Mouse (Mus musculus): ENCODE measurements at regions not wholly inside any gene's neighbourhood (a gene's known extent, or its start where the extent isn't known, plus 50 kb on each side); places are given as distances from the start of the nearest gene placed in this dataset.

DNA sequence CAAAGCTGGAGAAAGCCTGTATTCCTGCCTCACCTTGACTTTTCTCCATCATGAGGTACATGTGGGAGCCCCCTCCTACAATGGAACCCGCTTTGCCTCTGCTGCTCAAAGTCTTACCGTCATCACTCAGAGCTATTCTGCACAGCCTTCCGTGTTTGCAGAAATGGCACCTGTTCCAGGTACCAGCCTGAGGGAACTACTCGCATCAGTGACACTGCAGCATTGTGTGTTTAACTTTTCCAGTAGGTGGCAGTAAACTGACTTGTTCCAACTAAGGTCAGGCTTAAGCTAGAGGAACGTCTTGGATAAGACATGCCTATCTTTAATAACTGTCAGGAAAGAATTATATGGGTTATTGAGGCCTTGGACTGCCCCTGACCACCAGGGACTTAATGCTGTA lies 71.4 kb downstream of the Fam173b start:
- peak in 1 of 2 experiments; percentile 15 for DNase-seq

DNA sequence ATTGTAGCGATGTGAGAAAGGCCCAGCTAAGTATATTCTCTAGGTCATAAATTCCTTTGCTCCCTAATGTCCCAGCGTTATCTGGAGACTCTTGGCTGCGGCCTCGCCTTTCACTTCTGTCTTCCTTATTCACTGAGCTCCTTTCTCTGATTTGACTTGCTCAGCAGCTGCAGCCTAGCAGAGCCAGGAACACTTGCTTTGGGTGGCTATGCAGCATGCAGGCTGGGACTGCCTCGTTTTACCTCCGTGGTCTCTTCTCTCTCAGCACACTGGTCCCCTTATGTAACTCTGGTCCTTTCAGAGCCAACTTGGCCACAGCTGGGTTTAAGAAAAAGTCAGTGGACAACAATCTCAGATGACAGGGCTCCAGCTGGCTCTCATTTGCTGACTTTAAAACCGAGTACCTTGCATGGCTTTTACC lies 75.1 kb downstream of the Fam173b start:
- DNase-seq, result peak in 1 of 2 experiments; percentile 10

DNA sequence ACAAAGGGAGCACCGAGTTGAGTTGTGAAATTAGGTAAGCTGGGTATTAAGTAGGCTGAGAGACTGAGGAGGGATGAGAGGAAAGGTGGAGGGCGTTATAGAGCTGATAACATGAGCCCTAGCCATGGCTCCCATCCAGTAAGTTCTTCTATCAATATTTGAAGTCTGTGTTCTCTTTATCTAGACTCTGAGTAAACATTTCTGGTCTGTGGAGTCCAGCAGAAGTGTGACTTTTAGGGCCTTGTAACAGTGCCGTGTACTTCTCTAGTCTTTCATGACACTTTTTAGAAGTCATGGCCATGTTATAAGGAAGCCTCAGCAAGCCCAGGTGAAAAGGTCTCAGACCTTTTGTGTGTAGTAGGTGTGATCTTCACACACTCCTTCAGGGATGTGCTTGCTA lies 91.5 kb downstream of the Fam173b start:
- DNase-seq, result no peak

DNA sequence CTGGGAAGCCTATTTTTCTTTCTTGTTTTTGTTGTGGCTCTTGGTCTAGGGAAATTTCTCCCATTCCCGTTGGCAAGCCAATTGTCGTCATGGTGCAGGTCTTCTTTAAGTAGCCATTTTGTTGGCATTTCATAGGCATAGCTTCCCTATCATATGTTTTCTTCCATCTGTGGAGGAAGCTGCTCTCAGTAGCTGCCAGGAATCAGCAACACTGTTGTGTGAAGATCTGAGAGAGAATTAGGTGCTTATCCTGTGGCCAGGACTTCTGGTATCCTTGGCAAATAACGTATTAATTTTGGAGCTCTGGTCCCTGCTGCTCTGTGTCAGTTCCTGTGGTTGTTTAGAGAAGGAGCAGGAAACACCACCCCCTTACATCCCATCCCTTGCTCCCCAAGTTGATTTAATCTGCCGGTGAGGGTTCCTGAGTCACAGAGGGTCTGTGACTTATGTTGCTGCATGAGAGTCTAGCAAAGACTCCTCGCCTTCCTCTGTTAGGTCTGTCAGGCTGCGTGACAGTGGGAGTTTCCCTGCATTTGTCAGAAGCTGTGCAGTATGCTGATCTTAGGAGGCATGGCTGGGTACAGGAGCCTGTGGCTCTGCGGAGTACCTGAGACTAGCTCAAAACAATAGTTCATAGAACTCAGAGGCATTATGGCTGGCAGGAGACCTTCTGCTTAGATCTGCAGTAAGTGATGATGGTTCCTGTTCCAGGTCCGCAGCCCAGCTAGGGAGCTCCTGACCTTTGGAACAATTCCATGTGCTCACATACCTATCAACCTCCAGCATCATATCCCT lies 93.4 kb downstream of the Fam173b start:
- no peak for DNase-seq

DNA sequence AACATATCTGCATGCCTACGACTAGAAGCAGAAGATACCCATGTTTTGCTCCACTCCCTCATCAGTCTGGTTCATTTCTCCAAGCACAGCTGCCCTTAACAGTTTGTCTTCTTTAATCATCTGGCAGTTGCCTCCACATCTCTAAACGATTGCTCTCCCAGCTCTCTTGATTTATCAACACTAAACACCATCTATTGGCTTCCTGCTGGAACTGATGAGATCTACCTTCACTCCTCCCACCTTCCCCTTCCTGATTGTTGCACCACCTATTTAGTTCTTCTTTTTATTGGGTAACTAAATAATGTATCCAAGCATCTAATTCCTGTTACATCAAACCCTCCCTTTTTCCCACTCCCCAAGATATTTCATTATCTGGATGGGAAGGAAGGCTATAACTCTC lies 101.7 kb downstream of the Fam173b start:
- DNase-seq, result no peak

DNA sequence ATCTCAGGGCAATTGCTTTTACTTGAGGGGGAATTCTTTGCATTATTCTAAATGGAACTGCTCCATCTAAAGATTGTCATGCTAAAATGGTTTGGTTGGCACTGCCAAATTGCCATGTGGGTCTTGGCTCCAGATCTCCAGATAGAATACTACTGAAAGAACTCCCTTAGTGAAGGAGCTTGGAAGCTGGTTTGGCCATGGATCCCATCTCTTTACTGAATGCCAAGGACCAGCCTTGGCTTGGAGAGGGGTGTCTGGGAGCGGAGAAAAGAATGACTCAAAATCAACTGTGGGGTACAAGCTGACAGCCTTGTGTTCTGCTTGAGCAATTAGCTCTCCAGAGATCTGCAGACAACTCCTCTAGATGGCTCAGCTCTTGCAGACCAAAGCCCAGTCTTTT lies 105.8 kb downstream of the Fam173b start:
- no peak for DNase-seq

DNA sequence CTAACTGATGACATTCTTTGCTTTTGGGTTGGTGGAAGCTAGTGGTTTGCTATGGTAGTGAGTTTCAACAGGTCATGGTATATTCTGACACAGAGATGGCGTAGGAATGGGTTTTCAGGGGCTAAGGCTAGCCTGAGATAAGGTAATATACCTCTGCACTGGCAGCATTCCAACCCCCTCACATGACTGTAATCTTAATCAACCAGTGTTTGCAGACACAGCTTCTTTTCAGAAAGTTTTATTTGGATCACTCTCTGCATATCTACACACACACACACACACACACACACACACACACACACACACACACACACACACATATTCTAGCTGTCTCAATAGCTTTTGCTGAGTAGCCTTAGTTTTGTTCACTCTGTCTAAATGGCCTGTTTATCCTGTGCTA lies 119.4 kb downstream of the Fam173b start:
- DNase-seq, result no peak

DNA sequence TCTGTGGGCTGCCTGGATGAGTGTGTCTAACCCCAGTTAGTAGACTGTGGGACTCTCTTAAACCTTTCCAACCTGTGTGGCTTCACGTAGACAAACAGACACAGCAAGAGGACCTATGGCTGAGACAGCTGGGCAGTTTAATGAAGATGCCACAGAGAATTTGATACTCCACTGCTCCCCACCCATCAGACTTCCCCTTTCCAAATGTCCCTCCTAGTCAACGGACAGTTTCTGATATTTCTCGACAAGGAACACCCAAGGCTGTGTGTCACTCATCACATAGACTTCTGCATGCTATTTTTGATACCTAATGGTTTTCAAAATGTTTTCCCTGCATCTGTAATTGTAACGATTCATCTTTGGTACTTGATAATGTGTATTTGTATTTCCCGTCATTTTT lies 120.8 kb downstream of the Fam173b start:
- no peak for DNase-seq

DNA sequence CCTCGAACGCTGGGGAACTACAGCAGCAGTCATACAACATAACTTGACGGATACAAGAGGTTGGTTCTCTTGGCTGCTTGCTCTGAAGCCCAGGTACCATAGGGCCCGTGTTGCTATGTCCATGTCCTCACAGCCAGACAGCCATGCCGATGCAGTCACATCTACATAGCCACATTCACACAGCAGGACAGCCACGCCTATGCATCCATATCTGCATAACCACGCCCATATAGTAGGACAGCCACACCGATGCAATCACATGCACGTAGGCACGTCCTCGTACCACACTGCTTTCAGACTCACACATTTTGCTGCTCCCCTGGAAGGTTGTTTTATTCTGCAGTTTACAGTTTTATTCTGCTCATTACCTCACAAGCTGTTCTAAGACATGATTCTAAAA lies 122.6 kb downstream of the Fam173b start:
- DNase-seq, result peak; percentile 4 to 12

DNA sequence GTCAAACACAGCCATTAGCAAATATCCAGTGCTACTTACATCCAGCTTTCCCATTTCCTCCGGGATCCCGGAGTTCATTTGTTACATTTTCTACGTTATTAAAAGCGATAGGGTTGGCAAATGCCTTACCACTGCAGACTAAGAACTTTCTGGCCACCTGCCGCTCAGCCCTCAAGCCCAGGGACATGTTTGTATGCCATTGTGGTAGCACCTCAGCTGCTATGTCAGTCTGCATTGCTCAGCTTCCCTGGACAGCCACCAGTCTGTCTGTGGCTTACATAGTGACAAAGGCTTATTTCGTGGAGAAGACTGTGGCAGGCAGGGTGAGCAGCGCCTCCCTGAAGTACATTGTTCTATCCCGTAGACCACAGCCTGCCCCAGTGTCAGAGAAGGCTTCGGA lies 127.5 kb downstream of the Fam173b start:
- DNase-seq, result no peak

DNA sequence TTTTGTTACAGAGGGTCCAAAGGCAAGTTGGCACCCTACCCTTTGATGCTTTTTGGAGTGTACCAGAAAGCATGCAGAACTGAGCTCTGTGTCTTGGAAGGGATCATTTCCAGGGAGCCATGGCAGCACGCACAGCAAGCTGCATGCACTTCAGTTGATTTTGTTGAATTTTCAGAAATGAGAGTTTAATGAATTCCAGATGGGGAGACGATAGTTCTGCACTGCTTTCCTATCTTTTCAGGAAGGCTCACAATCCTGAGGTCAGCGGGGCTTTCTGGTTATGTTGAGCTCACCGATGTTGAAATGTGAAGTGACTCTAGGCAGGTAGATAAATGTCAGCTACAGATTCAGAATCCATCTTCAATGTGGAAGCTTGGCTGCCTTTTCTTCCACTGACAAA lies 140.0 kb downstream of the Fam173b start:
- no peak for DNase-seq

DNA sequence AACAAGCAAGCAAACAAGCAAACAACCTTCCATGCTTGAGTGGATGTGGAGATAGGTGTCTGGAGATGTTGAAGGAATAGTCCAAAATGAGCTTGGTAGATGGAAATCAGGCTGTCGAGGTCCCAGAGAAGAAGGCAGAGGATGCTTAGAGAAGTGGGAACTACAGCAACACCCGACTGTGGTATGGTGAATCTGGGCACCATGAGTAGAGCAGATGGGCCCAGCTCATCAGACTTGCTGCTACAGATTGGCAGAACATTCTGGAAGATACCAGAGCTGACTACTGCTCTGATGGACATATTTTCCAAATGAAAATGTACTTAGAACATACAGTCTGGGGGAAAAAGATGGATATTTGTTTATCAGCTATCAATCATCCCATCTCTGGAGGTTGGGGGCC lies 142.9 kb downstream of the Fam173b start:
- no peak for DNase-seq

DNA sequence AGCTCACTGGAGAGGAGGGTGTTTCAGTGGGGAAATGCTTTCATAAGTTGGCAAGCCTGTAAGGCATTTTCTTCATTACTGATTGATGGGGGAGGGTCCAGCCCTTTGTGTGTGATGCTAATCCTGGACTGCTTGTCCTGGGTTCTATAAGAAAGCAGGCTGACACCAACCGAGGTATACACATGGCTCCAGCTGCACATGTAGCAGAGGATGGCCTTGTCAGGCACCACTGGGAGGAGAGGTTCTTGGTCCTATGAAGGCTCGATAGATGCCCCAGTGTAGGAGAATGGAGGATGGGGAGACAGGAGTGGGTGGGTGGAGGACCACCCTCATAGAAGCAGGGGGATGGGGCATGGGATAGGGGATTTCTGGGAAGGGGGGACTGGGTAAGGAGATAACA lies 151.0 kb downstream of the Fam173b start:
- DNase-seq, result no peak

DNA sequence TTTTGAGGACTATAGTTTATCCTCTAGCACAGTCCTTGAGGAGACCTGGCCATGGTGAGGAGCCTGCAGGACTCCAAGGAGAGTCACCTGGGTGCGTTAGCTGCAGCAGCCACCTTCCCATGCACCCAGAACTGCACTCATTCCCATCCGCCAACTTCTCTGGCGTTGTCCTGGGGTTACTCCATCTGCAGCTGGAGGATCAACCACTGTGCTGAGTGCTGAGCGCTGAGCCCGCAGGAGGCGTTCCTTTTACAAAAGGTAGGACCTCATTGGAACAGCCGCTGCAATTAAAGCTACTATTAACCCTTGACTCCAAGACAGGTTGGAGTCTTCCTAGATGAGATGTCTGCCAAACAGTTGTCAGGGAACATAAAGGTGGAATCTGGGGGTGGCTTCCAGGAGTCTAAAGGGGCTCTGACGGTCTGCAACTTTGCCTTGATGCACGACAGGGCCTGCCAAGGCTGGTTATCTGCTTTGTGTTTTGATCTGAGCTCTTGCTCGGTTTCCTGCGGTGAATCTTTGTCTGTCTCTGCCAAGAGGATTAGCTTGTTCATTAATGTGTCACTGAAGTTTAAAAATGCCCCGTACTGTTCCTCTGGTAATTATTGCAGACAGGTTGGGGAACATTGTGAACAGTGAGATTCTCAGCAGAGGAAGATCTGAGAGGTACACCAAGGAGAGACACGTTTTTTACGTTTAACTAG lies 152.1 kb downstream of the Fam173b start:
- DNase-seq, result no peak

DNA sequence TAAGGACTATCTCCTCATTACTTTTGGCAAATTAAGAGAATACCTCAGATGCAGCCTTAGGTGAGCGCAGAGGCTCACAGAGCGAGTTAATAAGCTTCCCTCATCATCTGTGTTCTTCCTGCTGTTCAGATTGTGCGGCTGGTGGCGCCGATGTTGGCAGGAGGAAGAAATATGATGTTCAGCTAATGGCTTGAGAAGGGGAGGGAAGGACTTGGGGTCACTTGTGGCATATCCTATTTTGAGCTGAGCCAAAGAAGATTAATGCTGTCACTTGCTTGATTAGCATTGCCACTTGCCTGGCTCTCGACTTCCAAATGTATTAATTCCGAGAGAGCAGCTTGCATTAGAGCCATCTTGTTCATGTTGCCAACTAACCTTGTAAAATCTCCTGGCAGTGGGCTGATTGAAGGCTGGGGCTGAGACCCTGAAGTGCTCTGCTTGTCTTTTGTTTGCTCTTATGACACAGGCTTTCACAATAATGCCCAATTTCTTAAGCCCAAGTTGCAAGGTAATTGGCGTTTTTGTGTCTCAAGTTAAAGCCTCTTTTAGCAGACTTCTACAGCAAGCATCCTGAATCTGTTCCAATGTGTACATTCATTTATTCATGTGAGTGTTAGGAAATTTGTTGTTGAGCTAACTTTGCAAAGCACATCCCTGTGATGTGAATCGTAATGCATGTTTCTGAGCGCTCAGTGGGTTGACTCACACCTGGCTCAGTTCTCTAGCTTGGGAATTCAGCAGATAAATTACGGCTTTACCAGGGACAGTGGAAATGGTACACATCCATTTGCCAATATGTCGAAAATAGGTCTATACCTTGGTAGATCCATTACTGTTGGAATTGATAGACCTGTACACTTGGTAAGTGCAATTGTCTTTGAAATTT lies 167.6 kb downstream of the Fam173b start:
- no peak for DNase-seq

DNA sequence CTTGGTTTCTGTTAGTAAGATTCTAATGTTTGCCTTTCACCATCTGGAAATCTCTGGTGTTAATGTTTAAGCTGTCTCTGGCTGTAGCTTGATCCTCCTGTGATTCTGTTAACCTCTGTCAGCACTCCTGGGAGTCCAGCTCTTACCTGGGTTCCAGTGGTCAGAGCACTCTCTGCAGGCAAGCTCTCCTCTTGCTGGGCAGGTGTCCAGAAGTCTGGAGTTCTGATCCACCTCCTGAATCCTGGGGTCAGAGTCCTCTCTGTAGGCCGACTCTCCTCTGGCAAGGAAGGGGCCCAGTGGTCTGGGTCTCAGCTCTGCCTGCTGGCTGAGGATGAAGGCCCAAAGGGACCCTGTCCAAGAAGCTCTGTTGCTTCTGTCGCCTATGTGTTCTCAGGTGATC lies 181.4 kb downstream of the Fam173b start:
- DNase-seq, result no peak

DNA sequence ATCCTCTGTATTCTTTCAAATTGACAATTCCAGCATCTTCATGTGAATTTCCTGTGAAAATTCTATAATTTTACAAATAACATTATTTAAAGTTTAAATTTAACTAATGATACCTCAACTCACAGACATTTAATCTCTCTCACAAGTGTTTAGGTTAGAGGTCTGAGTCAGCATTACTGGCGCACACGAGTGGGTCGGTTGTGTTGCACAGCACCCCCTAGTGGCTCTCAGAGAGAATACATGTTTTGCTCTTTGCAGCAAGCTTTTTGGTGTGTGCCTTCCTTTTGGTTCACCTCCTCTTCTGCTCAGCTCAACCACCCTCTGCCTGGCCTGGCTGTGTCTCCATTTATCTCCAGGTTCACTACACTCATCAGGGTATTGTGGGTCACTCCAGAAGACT lies 183.4 kb downstream of the Fam173b start:
- DNase-seq, result peak in 1 of 2 experiments; percentile 8

DNA sequence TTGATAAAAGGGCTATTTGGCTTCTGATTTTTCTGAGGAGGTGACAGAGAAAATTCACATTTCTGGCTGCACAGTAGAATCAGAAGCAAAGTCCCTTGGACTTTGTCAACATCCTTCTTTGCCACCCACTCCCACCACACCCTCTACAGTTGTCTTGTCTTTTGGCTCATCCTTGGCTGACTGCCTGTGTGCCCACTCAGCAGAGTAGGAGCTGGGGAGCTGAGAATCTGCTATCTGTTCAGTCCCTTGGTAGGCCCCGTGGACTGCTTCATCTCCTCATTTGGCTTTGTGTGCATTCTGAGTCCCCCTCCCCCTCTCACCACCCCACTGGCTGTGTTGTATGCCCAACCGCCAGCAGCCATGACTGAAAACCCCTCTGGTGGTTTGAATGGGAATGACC lies 197.2 kb downstream of the Fam173b start:
- no peak for DNase-seq

DNA sequence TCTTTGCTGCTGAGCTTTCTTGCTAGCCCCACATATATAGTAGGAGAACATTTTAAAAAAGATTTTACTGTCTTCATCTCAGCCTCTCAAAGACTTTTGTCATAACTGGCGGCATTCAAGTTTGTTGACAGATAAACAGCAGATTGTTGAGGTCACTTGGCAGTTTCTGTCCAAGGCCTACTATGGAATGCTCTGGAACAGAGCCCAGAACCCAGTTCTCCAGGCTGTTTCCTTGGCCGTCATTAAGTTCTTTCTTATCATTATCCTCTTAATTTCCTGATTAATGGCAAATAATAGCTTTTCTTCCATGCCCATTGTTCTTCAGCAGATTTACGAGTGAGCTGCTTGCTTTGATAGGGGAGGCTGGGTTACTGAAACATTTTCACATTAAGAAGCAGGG lies 203.9 kb downstream of the Fam173b start:
- DNase-seq, result peak; percentile 19 to 38

DNA sequence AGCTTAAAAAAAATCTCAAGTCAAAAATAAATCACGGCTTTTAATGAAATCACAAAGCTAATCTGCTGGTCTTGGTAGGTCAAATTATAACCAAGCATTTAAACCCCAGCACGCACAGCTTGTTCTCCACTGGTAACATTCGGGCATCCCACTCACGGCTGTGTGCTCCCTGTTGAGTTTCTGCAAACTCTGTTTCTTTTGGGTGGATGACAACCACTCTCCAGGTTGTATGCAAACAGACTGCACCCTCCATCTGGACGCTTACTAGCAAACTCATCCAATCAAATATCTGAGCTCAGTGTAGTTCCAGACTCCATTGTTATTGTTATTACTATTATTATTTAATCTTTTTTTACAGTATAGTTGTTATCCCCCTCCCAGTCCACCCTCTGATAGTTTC lies 213.9 kb downstream of the Fam173b start:
- no peak for DNase-seq

DNA sequence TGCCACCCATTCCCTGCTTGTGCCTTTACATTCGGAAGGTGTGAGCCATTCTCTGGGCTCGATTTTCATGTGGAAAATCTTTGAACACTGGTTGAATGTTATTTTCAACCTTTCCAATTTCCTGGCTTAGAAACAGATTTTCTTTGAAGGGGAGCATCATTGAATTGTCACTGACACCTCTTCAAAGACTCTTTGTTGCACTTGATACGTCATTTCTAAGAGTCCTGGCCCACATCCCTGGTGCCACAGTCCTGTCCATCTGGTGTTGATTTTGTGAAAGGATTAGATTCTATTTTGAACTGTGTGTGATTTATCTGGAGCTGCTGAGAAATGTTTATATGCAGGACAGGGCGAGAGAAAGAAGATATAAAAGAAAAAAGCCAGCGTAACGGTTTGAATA lies 217.6 kb downstream of the Fam173b start:
- no peak for DNase-seq

DNA sequence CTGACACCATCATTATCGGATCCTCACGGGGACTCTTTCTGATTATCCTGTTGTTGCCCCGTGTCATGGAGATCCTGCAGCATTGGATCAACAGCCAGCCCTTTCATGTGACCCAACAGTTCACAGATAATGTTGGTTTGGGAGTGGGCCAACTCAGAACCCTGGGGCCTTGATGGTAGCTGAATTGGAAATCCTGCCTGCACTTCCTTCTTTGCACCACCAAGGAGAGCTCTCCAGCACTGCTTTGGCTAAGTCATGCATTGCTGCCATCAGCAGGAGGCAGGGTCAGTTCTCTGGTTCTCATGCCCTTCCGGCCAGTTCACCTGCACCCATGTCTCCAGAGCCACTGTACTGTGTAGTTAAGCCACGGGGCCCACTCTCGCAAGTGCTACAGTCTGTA lies 225.6 kb downstream of the Fam173b start:
- DNase-seq, result peak; percentile 28 to 33

DNA sequence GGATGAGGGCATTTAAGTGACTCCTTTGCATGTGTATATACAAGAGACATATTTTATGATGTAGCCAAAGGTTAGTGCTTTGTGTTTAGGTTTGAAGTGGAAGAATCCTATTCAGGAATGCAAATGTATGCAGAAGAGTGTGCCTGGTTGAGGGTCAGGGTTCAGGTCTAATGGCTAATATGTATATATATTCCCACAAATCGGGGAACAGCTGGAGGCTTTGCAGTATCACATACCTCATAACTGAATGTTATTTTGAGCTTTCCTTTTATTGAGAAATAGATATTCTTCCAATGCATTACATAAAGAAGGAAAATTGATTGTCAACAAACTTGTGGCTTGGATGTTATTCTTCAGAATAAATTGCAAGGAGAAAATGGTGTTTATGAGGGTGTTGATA lies 239.9 kb downstream of the Fam173b start:
- DNase-seq, result no peak
